Mouse (Mus musculus) small intestine, adult 2 months (tissue): Measurements from ENCODE around the gene Stk10.

Experiments
- CTCF ChIP-seq: fragments of 200-500 bp; IDR thresholded peaks from 2 replicates; pipeline ENCODE4 v1.5.1; 2012; ENCODE audit warnings: low read depth, mild to moderate bottlenecking, control low read depth, inconsistent platforms, low read length, moderate library complexity, mixed read lengths; ENCODE audit not compliant: insufficient replicate concordance, insufficient read length; ENCODE audit errors: extremely low read depth
- POLR2A ChIP-seq: fragments of 200-500 bp; IDR thresholded peaks from 2 replicates; pipeline ENCODE4 v1.6.1; 2012; ENCODE audit warnings: low read depth, mild to moderate bottlenecking, control low read depth, inconsistent platforms, low read length, moderate library complexity

- TF ChIP-seq POLR2A (no peak), CTCF (no peak)
Observed at GRCm38 (mm10) chr11:32593081-32593480, 60.0 kb downstream of the Stk10 start.
